Comparison of ENCODE assay signal across 19 mouse cellular contexts in genomic region chr10:46454442-46454841, GRCm38 (mm10).
"Had no signal": no experiment of that assay in that cellular context is flagged by ENCODE, and none has a peak within 500 bp of the region (broad histone marks: within the 10 kb centered on the region; RNA-seq: fewer than 3 reads in every experiment).

No protein-coding gene starts in this region.

- H3K4me2 ChIP-seq: liver, embryonic 12.5 days; lung, embryonic 14.5 days; neural tube, embryonic 13.5 days; neural tube, embryonic 15.5 days; stomach, embryonic 15.5 days had no signal

- H3K36me3 ChIP-seq: liver, embryonic 12.5 days; neural tube, embryonic 13.5 days; neural tube, embryonic 15.5 days; stomach, embryonic 15.5 days had no signal

- H3K9ac ChIP-seq: liver, embryonic 12.5 days; liver, embryonic 14.5 days; lung, embryonic 14.5 days; neural tube, embryonic 13.5 days; neural tube, embryonic 15.5 days; stomach, embryonic 15.5 days had no signal

- H3K27ac ChIP-seq: liver, embryonic 12.5 days; liver, embryonic 14.5 days; neural tube, embryonic 13.5 days; neural tube, embryonic 15.5 days; stomach, embryonic 15.5 days; stomach, postnatal 0 days had no signal

- H3K27me3 ChIP-seq: liver, embryonic 12.5 days; neural tube, embryonic 13.5 days; neural tube, embryonic 15.5 days; stomach, embryonic 15.5 days had no signal

- DNase-seq: lung, adult 18-20 months; lung, embryonic 14.5 days; lung, postnatal 10 days; lung, postnatal 4 days; retina, postnatal 1 day; right cerebral cortex, adult 18-20 months; right cerebral cortex, postnatal 25 days; right cerebral cortex, postnatal 4 days; spleen, adult 18-20 months; thymus, adult 2 months; thymus, postnatal 25 days; thymus, postnatal 4 days had no signal

- ATAC-seq: liver, embryonic 12.5 days had no signal

- H3K9me3 ChIP-seq: liver, embryonic 12.5 days; neural tube, embryonic 13.5 days; neural tube, embryonic 15.5 days; stomach, embryonic 15.5 days had no signal

- H3K4me3 ChIP-seq: liver, embryonic 12.5 days; myocyte; neural tube, embryonic 13.5 days; neural tube, embryonic 15.5 days; stomach, embryonic 15.5 days had no signal

- H3K4me1 ChIP-seq: liver, embryonic 12.5 days; neural tube, embryonic 13.5 days; neural tube, embryonic 15.5 days; stomach, embryonic 15.5 days had no signal
